Mouse (Mus musculus): Measurements from ENCODE around the gene Rtbdn.
A peak's percentile ranks its signal among the peaks of the same experiment; 100 is the strongest.

Gene Rtbdn

GRCm38 (mm10) chr8:84959811-84960210 is 13.0 kb downstream of the Rtbdn start:
- TF ChIP-seq POU5F1 (IDR thresholded peaks at IDR 0.05; ENCODE audit: borderline replicate concordance, low read length): no peak
- TF ChIP-seq NANOG (IDR thresholded peaks at IDR 0.05; ENCODE audit: borderline replicate concordance, low read length): no peak
- no peak for TF ChIP-seq CTCF (conservative IDR thresholded peaks at IDR 0.05; ENCODE audit: low read length)
- Histone ChIP-seq H3K4me1 (replicated peaks; ENCODE audit: low read depth, low read length) (peaks cover 26% of the 10 kb centered on the region), H3K36me3 (ENCODE audit: insufficient read depth, low read length) (peaks cover 71% of the 10 kb centered on the region), H3K27me3 (ENCODE audit: insufficient read depth, low read length) (no peaks in the 10 kb centered on the region), H3K4me3 (replicated peaks; ENCODE audit: low read length) (no peak overlapping the region), H3K9me3 (ENCODE audit: low read length) (no peaks in the 10 kb centered on the region)

GRCm38 (mm10) chr8:84963952-84964351 is 17.2 kb downstream of the Rtbdn start:
- no peak overlapping the region for H3K4me3 ChIP-seq (replicated peaks; ENCODE audit: low read length)
- H3K9me3 ChIP-seq (ENCODE audit: low read length): no peaks in the 10 kb centered on the region
- TF ChIP-seq NANOG (IDR thresholded peaks at IDR 0.05; ENCODE audit: borderline replicate concordance, low read length) (no peak), CTCF (conservative IDR thresholded peaks at IDR 0.05; ENCODE audit: low read length) (no peak), POU5F1 (IDR thresholded peaks at IDR 0.05; ENCODE audit: borderline replicate concordance, low read length) (no peak)
- peaks cover 35% of the 10 kb centered on the region for H3K4me1 ChIP-seq (replicated peaks; ENCODE audit: low read depth, low read length)
- no peaks in the 10 kb centered on the region for H3K27me3 ChIP-seq (ENCODE audit: insufficient read depth, low read length)
- H3K36me3 ChIP-seq (ENCODE audit: insufficient read depth, low read length): peaks cover 52% of the 10 kb centered on the region

- Histone ChIP-seq H3K27me3 (ENCODE audit: insufficient read depth, low read length) (no peaks in the 10 kb centered on the region), H3K4me1 (replicated peaks; ENCODE audit: low read depth, low read length) (peaks cover 45% of the 10 kb centered on the region), H3K9me3 (ENCODE audit: low read length) (no peaks in the 10 kb centered on the region), H3K4me3 (replicated peaks; ENCODE audit: low read length) (peak overlapping the region; percentile 92), H3K36me3 (ENCODE audit: insufficient read depth, low read length) (peaks cover 44% of the 10 kb centered on the region)
- TF ChIP-seq POU5F1 (IDR thresholded peaks at IDR 0.05; ENCODE audit: borderline replicate concordance, low read length): no peak
- no peak for TF ChIP-seq CTCF (conservative IDR thresholded peaks at IDR 0.05; ENCODE audit: low read length)
These were observed 19.0 kb downstream of the Rtbdn start for GRCm38 (mm10) chr8:84965731-84966291.

GRCm38 (mm10) chr8:84966603-84967002 is 19.8 kb downstream of the Rtbdn start:
- no peak for TF ChIP-seq POU5F1 (IDR thresholded peaks at IDR 0.05; ENCODE audit: borderline replicate concordance, low read length)
- no peak for TF ChIP-seq NANOG (IDR thresholded peaks at IDR 0.05; ENCODE audit: borderline replicate concordance, low read length)
- TF ChIP-seq CTCF (conservative IDR thresholded peaks at IDR 0.05; ENCODE audit: low read length): no peak

GRCm38 (mm10) chr8:84967532-84968304 is 20.9 kb downstream of the Rtbdn start:
- no peak for TF ChIP-seq NANOG (IDR thresholded peaks at IDR 0.05; ENCODE audit: borderline replicate concordance, low read length)
- no peak for TF ChIP-seq POU5F1 (IDR thresholded peaks at IDR 0.05; ENCODE audit: borderline replicate concordance, low read length)
- no peak for TF ChIP-seq CTCF (conservative IDR thresholded peaks at IDR 0.05; ENCODE audit: low read length)
- Histone ChIP-seq H3K36me3 (ENCODE audit: insufficient read depth, low read length) (peaks cover 44% of the 10 kb centered on the region), H3K9me3 (ENCODE audit: low read length) (no peaks in the 10 kb centered on the region), H3K4me1 (replicated peaks; ENCODE audit: low read depth, low read length) (peaks cover 55% of the 10 kb centered on the region), H3K27me3 (ENCODE audit: insufficient read depth, low read length) (no peaks in the 10 kb centered on the region), H3K4me3 (replicated peaks; ENCODE audit: low read length) (peak overlapping the region; percentile 86; the same call in 1 of the 2 replicates)

More at GRCm38 (mm10) chr8:84966603-84967002, 19.8 kb downstream of the Rtbdn start:
- H3K4me1 ChIP-seq (replicated peaks; ENCODE audit: low read depth, low read length): peaks cover 52% of the 10 kb centered on the region
- peaks cover 44% of the 10 kb centered on the region for H3K36me3 ChIP-seq (ENCODE audit: insufficient read depth, low read length)
- no peaks in the 10 kb centered on the region for H3K27me3 ChIP-seq (ENCODE audit: insufficient read depth, low read length)
- H3K4me3 ChIP-seq (replicated peaks; ENCODE audit: low read length): no peak overlapping the region; the same call in 1 of the 2 replicates
- H3K9me3 ChIP-seq (ENCODE audit: low read length): no peaks in the 10 kb centered on the region

- TF ChIP-seq NANOG (IDR thresholded peaks at IDR 0.05; ENCODE audit: borderline replicate concordance, low read length): no peak
- TF ChIP-seq CTCF (conservative IDR thresholded peaks at IDR 0.05; ENCODE audit: low read length): no peak
- peaks cover 59% of the 10 kb centered on the region for H3K4me1 ChIP-seq (replicated peaks; ENCODE audit: low read depth, low read length)
- peaks cover 47% of the 10 kb centered on the region for H3K36me3 ChIP-seq (ENCODE audit: insufficient read depth, low read length)
- H3K9me3 ChIP-seq (ENCODE audit: low read length): no peaks in the 10 kb centered on the region
- no peaks in the 10 kb centered on the region for H3K27me3 ChIP-seq (ENCODE audit: insufficient read depth, low read length)
- peak overlapping the region; percentile 86 for H3K4me3 ChIP-seq (replicated peaks; ENCODE audit: low read length)
These were observed 21.9 kb downstream of the Rtbdn start for GRCm38 (mm10) chr8:84968650-84969049.

GRCm38 (mm10) chr8:84969241-84970134 is 22.7 kb downstream of the Rtbdn start, which contains the start of the genes Gm49661, Prdx2 and Rnaseh2a:
TSS of gene Gm49661 (minus strand) at chr8:84969433.
TSS of gene Prdx2 (plus strand) at chr8:84969587.
TSS of gene Rnaseh2a (minus strand) at chr8:84969767.
- Histone ChIP-seq H3K4me3 (replicated peaks; ENCODE audit: low read length) (peak within 1 kb of the TSS; percentile 86), H3K27me3 (ENCODE audit: insufficient read depth, low read length) (no peaks in the 10 kb centered on the region), H3K9me3 (ENCODE audit: low read length) (no peaks in the 10 kb centered on the region), H3K36me3 (ENCODE audit: insufficient read depth, low read length) (peaks cover 46% of the 10 kb centered on the region), H3K4me1 (replicated peaks; ENCODE audit: low read depth, low read length) (peaks cover 64% of the 10 kb centered on the region)
- TF ChIP-seq CTCF (conservative IDR thresholded peaks at IDR 0.05; ENCODE audit: low read length) (no peak), POU5F1 (IDR thresholded peaks at IDR 0.05; ENCODE audit: borderline replicate concordance, low read length) (no peak), NANOG (IDR thresholded peaks at IDR 0.05; ENCODE audit: borderline replicate concordance, low read length) (no peak)
